13 mouse cellular contexts compared by ENCODE assay signal in genomic region chr5:27399111-27399510, GRCm38 (mm10).
"Had no signal": no experiment of that assay in that cellular context is flagged by ENCODE, and none has a peak within 500 bp of the region (broad histone marks: within the 10 kb centered on the region; RNA-seq: fewer than 3 reads in every experiment).

No protein-coding gene starts in this region.

- H3K9me3 ChIP-seq: limb, embryonic 15.5 days; liver, embryonic 12.5 days; lung, embryonic 15.5 days; stomach, embryonic 15.5 days had no signal

- H3K27ac ChIP-seq: limb, embryonic 15.5 days; liver, embryonic 12.5 days; lung, embryonic 15.5 days; macrophage; stomach, embryonic 15.5 days had no signal

- DNase-seq: kidney, adult 11 months; kidney, postnatal 10 days; kidney, postnatal 4 days; lung, postnatal 14 days; thymus, adult 2 months; thymus, postnatal 25 days had no signal

- H3K4me1 ChIP-seq: limb, embryonic 15.5 days; liver, embryonic 12.5 days; lung, embryonic 15.5 days; megakaryocyte, embryonic 14.5 days; stomach, embryonic 15.5 days had no signal

- H3K9ac ChIP-seq: limb, embryonic 15.5 days; liver, embryonic 12.5 days; lung, embryonic 15.5 days; stomach, embryonic 15.5 days had no signal

- ATAC-seq: liver, embryonic 12.5 days; midbrain, embryonic 16.5 days had no signal

- H3K27me3 ChIP-seq: limb, embryonic 15.5 days; liver, embryonic 12.5 days; lung, embryonic 15.5 days; megakaryocyte, embryonic 14.5 days; stomach, embryonic 15.5 days had no signal

- H3K4me2 ChIP-seq: limb, embryonic 15.5 days; liver, embryonic 12.5 days; lung, embryonic 15.5 days; stomach, embryonic 15.5 days had no signal

- H3K4me3 ChIP-seq: limb, embryonic 15.5 days; liver, embryonic 12.5 days; lung, embryonic 15.5 days; megakaryocyte, embryonic 14.5 days; stomach, embryonic 15.5 days had no signal

- H3K36me3 ChIP-seq: limb, embryonic 15.5 days; liver, embryonic 12.5 days; lung, embryonic 15.5 days; stomach, embryonic 15.5 days had no signal
